Mouse (Mus musculus) cerebellum, adult (tissue): Measurements from ENCODE around the gene Vsx1.

Experiments
- ATAC-seq: cut with Nextera tagmentation; 2 replicates; pipeline ENCODE4 v1.9.2; 2017; ENCODE audit warnings: mild to moderate bottlenecking, moderate library complexity, mixed read lengths; ENCODE audit not compliant: insufficient number of reproducible peaks, low FRiP score, low TSS enrichment

The Vsx1 gene

DNA sequence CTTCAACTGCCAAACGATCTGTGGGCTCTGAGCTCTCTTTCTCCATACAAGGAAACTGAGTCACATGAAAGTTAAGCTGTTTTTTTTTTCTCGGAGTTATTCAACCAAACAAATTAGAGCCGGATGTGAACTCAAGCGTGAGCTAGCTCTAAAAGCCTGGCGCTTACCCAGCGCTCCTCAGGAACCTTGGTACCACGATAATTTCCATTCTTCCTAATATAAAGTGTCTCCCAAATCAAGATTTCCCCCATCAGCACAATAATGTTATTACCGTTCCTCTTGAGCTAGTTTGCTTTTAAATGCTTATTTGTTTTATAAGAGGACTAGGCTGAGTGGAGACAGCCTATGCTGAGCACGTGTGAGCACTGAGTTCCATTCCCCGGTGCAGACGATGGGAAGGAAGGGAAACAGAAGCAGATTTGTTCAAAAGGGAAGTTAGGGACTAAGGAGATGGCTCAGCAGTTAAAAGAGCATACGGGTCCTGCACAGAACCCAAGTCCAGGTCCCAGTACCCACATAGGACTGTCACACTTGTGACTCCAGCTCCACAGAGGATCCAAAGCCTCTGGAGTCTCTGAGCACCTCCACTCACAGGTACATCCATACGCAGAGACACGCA, 41.4 kb downstream of the Vsx1 start:
- ATAC-seq: no peak

GRCm38 (mm10) chr2:150646411-150647121, 42.6 kb downstream of the Vsx1 start:
- no peak for ATAC-seq

GRCm38 (mm10) chr2:150645225-150645624, 43.9 kb downstream of the Vsx1 start:
- ATAC-seq: no peak

GRCm38 (mm10) chr2:150643726-150644415, 45.3 kb downstream of the Vsx1 start:
- peak; percentile 74 for ATAC-seq

- no peak for ATAC-seq
Observed at GRCm38 (mm10) chr2:150643166-150643565, 46.0 kb downstream of the Vsx1 start.

GRCm38 (mm10) chr2:150638370-150638733, 50.8 kb downstream of the Vsx1 start:
- ATAC-seq: no peak

DNA sequence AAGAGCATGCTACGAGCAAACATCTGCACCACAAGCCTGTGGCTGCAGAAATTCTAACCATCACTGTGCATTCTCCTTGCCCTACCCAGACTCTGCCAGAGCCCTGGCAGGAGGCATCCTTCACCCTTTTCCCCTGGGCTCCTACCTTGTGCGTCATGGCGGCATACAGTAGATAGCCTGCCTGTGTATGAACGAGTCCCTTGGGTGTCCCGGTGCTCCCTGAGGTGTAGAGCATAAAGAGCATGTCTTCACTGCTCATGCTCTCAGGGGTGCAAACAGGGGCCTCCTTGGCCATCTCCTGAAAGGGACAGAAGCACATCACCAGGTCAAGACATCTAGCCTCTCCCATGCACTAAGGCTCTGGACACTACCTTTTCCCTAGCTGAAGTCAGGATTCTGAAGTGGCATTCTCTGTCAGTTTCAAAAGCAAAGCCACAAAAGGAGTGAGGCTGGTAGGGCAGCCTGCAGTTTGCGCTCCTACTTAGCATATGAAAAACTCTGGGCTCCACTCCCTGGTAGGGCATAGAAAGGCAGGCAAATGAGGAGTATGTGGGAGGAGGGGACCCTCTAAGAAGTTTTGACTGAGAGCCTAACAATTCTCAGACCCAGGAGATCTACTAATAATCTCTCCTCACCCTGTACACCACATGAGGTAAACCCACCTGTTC, 51.3 kb downstream of the Vsx1 start:
- ATAC-seq: no peak

DNA sequence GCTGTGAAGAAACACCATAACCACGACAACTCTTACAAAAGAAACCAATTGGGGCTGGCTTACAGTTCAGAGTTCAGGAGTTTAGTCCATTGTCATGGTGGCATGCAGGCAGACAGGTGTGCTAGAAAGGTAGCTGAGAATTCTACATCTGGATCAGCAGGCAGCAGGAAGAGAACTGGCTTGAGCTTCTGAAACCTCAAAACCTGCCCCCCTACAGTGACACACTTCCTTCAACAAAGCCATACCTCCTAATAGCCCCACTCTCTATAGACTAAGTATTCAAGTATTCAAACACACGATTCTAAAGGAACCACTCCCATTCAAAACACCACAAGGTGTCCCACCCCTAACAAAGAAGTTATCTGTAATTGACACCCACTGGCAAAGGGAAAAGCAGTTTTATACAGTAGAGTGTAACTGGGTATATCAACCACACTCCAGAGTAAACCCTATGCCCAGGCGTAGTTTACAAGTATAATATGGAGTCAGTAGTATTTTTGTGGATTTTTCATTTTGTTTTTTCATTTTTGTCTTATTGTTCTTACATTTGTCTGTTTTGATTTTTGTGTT, 53.2 kb downstream of the Vsx1 start:
- ATAC-seq: no peak
